Mouse (Mus musculus): ENCODE results near the gene Crk.

- peak; percentile 77 for TF ChIP-seq CTCF (IDR thresholded peaks at IDR 0.05; ENCODE audit: low read depth)
- TF ChIP-seq EP300 (IDR thresholded peaks at IDR 0.05; ENCODE audit: low read depth): no peak
Observed at GRCm38 (mm10) chr11:75679439-75680171, 546 bp downstream of the Crk start.

All from liver, embryonic 14.5 days (tissue).